Mouse (Mus musculus) cerebral cortex, adult 2 months (tissue): ENCODE measurements around the gene Ldlrad1.

Source experiments
- WGBS: fragments of 180-500 bp; shearing (Covaris S2); methylation state at CpG from one replicate; pipeline ENCODE4 v1.1.7; 2018; 5-methylcytosine and 5-hydroxymethylcytosine counted together

Gene Ldlrad1

DNA sequence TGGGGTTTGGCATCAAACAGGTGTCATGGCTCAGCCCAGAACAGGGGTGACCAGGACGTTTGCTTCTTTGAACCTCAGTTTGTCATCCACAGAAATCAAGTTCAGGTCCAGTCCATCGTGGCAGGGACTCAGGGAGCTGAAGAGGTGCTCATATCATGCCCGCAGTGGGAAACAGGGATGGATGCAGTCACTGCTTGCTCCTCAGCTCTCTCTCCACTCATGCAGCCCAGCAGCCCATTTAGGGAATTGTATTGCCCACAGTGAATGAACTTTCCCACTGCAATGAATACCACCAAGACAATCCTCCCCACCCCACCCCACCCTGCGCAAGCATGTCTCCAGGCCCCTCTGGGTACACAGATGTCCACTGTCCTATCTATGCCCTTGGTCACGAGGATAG lies 3.0 kb downstream of the Ldlrad1 start:
- 82% methylated on average over 5 of the region's 5 CpGs for WGBS

DNA sequence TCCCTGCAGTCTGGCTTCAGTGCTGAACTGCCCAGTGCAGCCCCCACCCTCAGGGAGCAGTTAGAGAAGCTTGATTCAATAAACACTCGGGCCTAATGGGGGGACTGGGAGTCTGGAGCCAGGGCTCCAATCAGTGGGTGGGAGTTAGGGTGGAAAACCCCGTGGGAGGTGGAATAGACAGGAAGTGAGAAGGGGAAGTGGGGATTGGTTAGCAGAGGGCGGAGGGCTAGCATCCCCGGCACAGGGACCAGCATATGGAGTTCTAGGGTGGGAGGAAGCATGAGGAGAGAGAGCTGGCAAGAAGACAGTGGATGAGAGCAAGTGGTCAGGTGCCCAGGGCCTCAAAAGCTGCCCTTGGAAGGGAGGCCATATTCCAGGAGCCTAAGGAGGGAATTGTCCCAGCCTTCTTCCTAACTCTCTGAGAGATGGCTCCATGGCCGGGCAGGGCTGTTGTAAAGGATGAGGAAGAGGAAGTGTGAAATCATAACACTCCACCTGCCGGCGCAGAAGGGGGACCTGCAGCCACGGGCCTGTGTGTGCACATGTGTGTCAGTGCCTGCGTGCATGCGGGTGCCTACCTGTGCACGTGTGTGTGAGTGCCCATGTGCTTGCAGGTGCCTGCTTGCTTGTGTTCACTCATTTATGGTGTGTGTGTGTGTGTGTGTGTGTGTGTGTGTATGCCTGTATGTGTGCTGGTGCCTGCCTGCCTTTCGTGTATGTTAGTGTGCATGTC lies 4.5 kb downstream of the Ldlrad1 start:
- 70% methylated on average over 12 of the region's 12 CpGs for WGBS

DNA sequence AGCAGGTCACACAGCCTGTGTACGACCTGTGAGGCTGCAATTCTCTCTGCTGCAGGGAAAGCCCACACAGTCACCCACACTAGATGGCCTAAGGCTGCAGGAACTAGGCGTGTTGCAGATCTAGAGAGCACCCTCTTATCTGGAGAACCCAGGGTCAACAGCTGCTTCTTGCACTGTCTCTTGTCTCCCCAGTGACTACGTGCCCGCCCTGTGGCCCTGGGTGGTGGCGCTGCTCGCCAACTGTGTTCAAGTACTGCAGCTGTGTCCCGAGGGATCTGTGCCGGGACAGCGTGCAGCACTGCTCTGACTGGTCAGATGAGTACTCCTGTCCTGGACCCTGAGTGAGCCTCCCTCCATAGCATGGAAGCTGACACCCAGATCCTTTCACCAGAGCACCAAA lies 8.6 kb downstream of the Ldlrad1 start:
- WGBS, result 90% methylated on average over 9 of the region's 9 CpGs

DNA sequence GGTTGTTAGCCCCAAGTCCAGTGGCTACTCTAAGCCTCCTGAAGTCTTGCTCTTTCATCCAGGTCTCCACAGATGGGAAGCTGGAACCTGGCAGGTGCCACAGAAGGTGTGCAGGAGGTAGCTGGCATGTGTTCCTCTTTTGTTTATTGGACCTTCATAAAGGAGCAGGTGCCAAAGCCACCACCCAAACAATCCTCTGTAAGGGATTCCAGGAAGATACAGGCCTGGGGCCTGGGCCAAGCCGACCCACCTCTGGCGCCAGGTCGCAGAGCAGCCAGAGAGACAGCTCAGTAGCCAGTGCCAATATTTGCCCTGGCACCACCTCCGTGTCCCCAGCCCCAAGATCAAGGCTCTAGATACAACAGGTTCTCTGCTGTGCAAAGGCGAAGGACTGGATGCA lies 12.5 kb downstream of the Ldlrad1 start:
- 88% methylated on average over 5 of the region's 5 CpGs for WGBS

DNA sequence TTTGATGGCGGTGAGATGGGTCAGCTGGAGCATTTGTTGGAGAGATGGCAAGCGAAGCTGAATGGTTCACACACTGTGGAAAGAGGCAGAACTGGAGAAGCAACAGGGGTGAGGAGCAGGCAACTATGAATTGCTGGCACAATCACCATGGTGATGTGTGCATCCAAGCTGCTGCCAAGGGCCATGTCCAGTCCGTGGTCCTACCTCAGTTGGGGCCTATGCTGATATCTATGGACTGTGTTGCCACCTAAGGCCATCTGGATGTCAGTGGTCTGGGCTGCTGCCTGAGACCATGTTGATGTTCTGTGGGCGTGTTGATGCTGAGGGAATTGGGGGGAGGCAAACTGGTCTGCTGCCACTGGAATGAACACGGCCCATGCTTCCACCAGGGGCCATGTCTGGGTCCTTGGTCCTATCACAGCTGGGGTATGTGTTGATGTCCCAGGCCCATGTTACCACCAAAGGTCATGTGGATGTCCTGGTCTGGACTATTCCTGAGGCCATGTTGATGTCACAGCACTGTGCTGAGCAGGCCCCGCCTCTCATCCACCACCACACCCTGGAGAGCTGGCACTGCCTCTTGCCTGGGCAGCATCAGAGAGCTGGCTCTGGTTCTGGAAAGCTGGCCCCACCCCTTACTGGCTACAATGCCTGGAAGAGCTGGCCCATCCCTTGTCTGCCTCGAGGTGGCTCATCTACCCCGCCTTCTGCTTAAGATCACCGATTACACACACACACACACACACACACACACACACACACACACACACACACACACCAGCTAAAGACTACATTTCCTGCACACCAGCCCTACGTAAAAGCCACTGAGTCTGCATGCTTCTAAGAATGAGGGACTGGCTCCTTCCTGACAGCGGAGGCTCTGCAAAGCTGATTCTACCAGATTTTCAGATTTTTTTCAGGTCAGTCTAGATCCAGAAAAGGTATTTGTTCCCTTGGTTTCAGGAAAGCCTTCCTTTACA lies 14.5 kb downstream of the Ldlrad1 start:
- WGBS, result 72% methylated on average over 11 of the region's 11 CpGs

DNA sequence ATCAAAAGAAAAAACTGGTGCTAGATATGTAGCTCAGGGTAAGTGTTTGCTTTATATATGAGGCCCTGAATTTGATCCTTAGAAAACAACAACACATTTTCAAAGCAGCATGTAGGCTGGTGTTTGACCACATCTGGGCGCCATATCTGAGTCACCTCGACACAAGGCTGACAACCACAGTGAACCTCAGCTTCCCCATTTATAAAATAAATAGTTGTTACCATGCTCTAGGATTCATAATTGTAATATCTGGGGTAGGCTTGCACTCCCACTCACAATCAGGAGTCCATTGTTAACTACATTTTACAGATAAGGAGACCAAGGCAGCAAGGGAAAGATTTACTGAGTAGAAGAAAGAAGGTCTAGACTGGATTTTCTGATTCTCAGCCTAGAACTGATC lies 17.3 kb downstream of the Ldlrad1 start:
- 96% methylated on average over 2 of the region's 2 CpGs for WGBS

DNA sequence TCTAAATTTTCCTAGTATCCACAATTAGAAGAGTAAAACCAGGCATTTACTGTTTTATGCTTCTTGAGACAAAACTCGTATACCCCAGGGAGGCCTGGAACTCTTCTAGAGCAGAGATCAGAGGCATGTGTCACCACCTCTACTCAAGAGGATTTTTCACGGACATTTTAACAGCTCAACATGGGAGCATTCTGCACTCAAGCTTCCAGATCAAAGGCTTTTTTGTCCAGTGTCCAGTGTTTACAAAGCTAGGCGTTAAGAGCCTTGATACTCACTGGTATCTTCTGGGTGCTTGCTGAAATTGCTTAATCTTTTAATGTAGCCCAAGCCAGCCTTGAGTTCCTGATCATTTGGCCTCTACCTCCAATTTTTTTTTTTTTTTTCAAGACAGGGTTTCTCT lies 23.2 kb downstream of the Ldlrad1 start:
- WGBS, result 66% methylated on average over 3 of the region's 3 CpGs

DNA sequence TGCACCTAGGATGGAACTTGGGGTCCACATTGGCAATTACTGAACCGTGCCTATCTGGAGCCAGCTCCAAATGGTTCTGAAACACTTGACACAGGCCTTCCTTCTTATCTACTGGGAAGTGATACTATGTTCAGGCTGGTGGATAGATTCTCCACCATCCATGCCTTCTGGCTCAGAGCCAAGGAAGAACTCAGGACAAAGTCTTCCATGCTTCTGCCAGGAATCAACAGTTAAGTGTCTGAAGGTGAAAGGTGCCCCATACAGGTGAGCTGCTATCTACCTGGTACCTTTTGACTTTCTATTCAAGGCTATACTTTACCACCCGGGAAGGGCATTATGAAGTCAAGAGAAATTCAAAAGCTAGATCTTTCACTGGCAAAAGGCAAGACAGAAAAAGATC lies 29.3 kb downstream of the Ldlrad1 start:
- 92% methylated on average over 2 of the region's 2 CpGs for WGBS

DNA sequence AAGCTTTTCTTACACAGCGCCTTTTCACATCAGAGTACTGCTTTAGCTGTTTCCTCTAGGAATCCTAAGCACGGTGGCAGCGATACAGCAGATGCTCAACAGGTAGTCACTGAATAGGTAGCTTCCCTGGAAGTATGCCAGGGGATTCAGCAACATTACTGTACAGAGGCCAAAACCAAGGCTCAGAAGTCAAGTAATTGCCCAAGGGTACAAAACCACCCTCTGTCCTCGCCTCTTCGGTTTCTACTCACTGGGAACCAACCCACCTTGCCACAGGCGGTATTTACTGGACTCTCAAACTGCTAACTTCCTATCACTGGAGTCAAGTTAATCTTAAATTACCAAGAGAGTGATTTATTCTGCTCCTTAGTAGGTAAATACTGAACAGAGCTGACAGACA lies 31.2 kb downstream of the Ldlrad1 start:
- 96% methylated on average over 6 of the region's 6 CpGs for WGBS

DNA sequence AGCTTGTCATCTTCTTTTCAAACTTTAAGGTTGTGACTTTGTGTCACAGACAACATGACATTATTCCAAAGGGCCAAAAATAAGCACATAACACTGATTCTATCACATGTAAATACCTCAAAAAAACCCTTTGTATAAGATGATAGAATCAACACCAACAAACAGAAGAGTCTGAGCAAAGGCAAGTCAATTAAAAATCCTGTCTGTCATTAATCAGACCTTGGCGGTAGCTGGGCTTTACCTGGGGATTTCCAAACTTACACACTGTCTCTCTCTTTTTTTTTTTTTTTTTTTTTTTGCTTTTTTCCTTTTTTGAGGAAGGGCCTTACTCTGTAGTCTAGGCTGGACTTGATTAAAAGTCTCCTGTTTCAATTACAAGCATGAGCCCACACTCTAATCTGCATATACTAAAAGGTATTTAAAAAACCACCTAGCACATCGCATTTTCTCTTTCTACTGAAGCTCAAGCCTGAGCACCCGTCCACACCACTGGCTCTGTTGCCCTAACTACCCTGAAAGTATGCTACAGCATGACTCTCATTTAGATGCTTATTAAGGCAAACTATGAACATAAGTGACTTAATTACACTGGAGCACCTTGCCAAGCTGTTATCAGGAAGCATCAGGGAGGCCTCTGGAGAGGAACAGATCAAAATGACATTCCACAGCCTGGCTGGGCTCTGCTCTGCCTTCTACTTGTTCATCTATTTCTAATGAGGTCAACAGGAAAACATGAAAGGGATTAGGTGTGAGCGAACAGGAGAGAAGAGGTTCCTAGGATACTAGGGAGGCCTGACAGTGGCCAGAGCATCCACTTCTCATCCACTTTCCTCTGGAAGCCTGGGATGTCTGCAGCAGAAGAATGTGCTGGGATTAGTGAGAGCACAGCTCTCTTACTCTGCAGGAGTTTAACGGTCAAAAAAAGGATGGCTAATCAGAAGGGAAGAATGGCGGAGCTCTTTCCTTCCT lies 34.7 kb downstream of the Ldlrad1 start:
- 68% methylated on average over 6 of the region's 6 CpGs for WGBS

DNA sequence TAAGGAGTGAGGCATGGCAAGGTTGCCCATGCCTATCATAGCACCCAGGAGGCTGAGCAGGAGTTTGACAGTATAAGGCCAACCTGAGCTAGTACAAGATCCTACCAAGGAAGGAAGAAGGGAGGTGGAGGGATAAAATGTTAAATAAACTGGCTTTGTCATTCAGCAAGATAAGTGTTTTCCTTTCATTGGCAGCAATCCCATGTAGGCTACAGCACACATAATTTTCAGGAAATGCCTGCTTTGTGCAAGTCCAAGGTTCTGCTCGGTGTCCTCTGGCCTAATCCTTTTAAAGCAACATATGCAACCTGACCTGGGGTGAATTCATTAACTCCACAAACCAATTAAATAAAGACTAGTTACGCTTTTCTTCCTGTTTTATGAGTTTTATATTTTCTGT lies 36.4 kb downstream of the Ldlrad1 start:
- 48% methylated on average over 2 of the region's 2 CpGs for WGBS

DNA sequence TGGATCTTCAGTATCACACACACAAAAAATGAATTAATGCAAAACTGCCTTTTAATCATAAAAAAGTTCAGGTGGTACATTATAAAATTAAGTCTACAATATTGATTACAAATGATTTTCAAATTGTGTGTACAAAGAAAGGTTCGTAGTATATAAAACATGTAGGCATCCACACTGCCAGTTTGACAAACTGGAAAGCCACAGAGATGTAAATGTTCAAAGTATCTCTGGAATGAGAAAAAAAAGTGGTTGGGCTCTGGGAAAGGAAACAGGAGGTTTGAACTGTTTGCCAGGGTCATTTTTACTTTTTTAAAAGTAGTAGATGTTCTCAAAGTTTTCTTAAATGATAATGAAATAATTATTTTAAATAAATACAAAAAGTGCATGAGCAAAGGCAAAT lies 37.1 kb downstream of the Ldlrad1 start:
- 79% methylated on average over 1 of the region's 1 CpGs for WGBS

DNA sequence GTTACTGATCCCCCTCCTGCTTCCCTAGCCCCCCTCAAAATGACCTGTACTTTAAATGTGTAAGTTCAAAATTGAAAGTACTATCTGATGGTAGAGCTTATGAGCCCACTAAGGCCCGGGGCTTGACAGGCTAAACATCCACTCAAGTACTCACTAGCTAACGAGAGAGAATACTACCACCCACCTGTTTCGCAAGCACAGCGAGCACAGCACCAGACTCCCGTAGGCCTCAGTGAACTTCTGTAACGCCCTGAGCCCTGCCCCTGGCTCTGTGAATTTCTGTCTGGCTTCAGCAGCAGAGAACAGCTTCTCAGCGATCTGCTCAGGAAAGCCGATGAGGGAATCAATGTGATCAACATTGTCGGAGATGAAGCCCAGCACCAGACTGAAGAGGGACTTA lies 38.1 kb downstream of the Ldlrad1 start:
- 70% methylated on average over 9 of the region's 9 CpGs for WGBS

DNA sequence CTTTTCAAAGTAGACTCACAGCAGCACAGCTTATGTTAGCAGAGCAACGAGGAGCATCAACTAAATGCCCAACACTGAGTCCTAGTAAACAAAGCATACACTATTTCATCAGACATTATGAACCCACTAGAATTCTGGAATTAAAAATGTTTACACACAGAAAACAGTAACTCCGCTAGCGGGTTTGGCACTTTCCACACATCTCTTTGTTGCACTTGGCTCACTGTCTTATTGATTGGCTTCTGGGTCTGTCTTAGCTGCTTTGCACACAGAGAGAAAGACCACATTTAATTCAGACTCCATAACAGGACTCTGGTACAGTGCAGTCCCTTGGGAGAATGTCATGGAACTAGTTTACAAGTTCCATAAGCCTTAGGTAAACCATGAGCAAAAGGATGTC lies 39.1 kb downstream of the Ldlrad1 start:
- WGBS, result 59% methylated on average over 3 of the region's 3 CpGs

DNA sequence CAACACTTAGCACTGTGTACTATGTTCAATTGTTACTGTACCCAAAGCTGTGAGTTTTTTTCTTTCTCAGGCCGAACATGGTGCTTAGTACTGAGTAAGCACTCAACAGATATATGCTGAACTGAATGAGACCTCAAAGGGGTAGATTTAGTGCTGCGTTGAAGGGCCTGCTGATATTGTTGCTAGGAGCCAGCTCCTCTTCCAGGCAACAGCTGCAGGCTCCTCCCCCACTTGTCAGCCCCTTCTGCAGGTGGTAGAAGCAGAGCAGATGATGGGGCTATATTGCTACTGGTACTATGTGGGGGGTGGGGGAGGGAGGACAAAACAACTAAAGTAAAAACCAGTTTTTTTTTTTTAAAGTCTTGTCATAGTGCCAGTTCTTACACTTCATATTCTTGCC lies 40.5 kb downstream of the Ldlrad1 start:
- 32% methylated on average over 2 of the region's 2 CpGs for WGBS

DNA sequence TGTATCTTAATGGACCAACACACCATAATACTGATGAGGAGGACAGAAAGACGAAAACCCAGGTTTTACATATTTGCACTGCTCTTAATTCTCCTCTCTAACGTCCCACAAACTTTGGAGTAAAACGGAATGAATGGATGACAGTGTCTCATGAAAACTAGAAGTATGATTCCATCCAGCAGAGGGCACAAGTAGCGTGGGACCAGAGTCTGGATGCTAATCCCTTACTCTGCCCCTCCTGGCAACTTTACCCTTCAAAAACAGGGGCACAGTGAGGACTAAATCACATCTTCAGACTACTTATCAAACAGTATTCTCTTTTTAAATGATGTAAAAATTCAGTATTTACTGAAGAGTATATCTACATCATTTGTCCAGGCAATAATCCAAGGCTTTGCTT lies 41.5 kb downstream of the Ldlrad1 start:
- WGBS, result 18% methylated on average over 4 of the region's 4 CpGs

DNA sequence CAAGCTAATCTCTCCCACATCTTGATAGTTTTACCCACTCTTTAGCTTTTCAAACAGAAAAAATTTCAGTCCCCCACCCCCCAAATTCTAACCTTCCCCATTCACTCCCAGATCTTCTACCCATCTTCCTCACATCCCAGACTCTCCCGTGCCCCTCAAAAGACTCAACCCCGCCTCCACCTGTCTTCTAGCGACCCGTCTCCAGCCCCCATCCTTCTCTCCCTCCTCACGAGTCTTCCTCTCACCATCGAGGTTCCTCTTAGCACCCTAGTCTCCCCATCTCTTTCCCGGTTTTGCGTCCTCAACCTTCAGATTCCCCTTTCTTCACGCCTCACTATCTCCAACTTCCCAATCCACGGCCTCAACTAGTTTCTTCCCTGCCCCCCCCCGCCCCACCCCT lies 43.5 kb downstream of the Ldlrad1 start:
- WGBS, result under 1% methylated on average over 11 of the region's 11 CpGs

DNA sequence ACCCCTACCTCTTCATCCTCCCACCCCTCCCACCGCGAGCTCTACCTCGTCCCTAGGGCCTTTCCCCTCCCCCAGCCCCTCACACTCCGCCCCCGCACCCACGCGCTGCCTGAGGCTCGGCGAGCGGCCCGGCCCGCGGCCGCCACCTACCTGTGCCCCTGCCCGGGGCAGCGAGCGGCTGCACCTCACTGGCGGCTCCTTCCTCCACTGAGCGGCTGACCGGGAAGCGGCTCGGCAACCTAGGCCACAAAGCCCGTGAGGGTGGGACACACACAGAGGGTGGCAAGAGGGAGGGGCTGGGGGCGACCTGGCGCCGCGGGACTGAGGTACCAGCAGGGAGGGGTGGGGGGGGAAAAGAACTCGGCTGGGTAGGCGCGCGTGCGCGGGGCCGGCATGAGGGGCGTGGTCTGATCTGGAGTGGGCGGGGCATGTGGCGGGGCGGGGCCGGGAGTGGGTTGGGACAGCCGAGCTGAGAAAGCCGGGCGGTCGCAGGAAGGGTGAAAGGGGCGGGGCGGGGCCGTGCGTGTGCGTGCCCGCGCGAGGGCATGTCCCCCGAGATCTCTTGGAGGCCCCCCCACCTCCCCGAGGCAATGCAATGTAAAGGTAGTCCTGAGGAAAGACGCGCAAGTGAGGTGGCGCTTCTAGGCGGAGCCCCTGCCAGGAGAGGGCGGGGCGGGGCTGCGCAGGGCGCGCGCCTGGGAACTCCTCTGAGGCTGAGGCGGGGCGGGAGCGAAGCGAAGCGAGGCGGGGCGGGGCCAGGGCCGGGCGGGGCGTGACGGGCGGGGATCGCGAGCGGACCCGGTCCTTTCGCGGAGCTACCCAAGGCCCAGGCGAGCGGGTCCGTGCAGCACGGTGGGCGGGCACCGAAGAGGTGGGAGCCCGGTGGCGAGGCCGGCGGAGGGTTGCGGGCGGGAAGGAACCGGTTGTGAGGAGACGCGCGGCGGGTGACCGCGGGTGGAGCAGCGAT lies 44.4 kb downstream of the Ldlrad1 start, which contains the start of the genes Lrrc42 and Hspb11:
Lrrc42 (minus strand) TSS at position 408 of the 967 bp plus-strand sequence.
Hspb11 (plus strand) TSS at position 469 of the 967 bp plus-strand sequence.
- under 1% methylated on average over 96 of the region's 101 CpGs for WGBS

DNA sequence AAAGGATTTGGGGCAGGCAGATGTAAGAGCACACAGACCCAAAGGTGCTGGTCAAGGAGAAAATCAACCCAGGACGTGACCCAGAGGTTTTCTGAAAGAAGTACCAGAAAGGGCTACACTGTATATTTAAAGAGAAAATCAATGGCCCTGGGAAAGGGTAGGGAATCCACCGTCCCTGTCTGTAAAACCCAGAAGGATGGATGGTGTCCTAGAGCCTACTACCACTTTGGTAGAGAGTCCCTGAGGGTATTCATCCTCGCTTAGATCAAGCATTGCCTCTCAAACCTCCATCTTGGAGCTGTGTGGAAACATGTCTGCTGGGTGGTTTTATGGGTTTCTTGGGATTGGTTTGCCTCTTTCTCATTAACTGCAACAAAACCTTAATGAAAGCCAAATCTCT lies 45.4 kb downstream of the Ldlrad1 start:
- WGBS, result 22% methylated on average over 3 of the region's 3 CpGs

DNA sequence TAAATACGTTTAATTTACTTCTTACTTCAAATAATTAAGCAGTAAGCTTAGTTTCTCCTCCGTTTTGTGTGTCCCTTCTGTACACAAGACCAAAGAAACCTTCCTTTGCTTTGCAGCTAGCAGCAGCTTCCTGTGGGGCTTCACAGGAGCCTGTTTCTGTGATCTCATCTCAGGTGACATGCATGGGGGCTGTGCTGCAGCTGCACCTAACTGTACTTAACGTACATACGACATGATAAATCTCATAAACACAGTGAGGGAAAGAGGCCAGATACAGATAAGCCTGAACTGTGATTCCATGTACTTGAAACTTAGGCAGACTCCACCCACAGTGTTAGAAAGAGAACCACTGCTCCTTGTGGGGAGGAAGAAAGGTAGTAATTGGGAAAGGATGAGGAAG lies 51.0 kb downstream of the Ldlrad1 start:
- WGBS, result 79% methylated on average over 4 of the region's 4 CpGs
